In the genomic region with DNA sequence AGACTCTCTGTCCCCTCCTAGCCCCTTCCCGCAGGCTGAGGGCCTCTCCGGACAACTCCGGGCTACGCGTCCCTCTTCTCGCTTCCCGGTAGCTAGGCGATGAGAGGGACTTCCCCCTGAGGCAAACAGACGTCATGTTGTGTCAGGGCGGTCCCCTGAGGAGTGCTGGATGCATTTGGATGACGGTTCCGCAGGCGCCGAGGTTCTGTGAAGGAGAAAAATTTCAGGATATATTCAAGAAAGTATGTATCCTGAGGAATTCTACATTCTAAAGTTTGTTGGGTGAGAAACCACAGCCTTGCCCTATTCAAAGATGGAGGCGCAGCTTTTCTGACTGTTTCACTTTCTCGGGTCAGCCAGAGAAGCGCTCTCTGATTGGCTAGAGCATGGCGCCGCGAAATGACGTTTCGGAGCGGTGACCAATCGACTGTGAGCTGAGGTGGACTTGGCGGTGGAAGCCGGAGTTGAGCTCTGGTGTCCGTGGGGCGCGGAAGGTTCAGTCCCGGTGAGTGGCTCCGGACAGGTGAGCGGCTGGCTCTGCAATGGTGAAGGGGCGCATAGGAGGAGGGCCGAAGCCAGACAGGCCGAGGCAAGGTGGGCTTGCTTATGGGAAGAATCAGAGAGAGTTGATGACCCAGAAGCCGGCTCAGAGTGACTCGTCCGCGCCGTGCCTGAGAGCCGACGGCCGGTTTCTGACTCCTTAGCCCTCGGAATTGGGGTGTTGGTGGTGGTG, we compare ENCODE assay signal across 8 mouse cellular contexts. TPM values are rescaled to one million over a fixed set of nuclear protein-coding genes. Genes with fewer than 3 reads are reported as not detected.
DNase-seq lines count a peak whose midpoint lies in the region; ATAC-seq and TF ChIP-seq lines count a peak whose summit lies in the region.

Gene Sec23b, plus strand, starts transcription at position 410 of the 733 bp plus-strand sequence.

- no peaks in the 10 kb centered on the region; the same call in 1 of the 2 replicates for H3K36me3 ChIP-seq in ES-E14 (ENCODE audit: control insufficient read depth, insufficient read depth, low read length, poor library complexity, severe bottlenecking)
- H3K36me3 ChIP-seq in forebrain, embryonic 15.5 days, result peaks cover 8% of the 10 kb centered on the region

- peak within 1 kb of the TSS; percentile 80 for H3K4me2 ChIP-seq in forebrain, embryonic 15.5 days (replicated peaks)

- H3K27ac ChIP-seq in ES-E14 (ENCODE audit: insufficient read depth, low read depth, low read length, poor library complexity, severe bottlenecking), result peak within 1 kb of the TSS; percentile 32
- peak within 1 kb of the TSS; percentile 84 for H3K27ac ChIP-seq in forebrain, embryonic 15.5 days (replicated peaks)

- no peaks in the 10 kb centered on the region for H3K27me3 ChIP-seq in forebrain, embryonic 15.5 days

- no peaks in the 10 kb centered on the region for H3K9me3 ChIP-seq in ES-E14 (ENCODE audit: control insufficient read depth, insufficient read depth, low read depth, low read length)
- no peaks in the 10 kb centered on the region for H3K9me3 ChIP-seq in forebrain, embryonic 15.5 days

- peak within 1 kb of the TSS; percentile 93 for H3K9ac ChIP-seq in ES-E14 (ENCODE audit: insufficient read depth, low read depth, low read length, poor library complexity, severe bottlenecking)
- peak within 1 kb of the TSS; percentile 71 for H3K9ac ChIP-seq in forebrain, embryonic 15.5 days (replicated peaks)

- peak within 1 kb of the TSS; percentile 82 to 90 for H3K4me3 ChIP-seq in ES-E14 (ENCODE audit: insufficient read depth in 1 of 2, low read depth in 1 of 2, low read length in 2 of 2, poor library complexity in 1 of 2, severe bottlenecking in 1 of 2)
- H3K4me3 ChIP-seq in forebrain, embryonic 15.5 days, result peak within 1 kb of the TSS; percentile 79
- H3K4me3 ChIP-seq in lung, adult 2 months (replicated peaks; ENCODE audit: extremely low read depth, low read depth, low read length), result peak within 1 kb of the TSS; percentile 97

- under 1% methylated on average over 44 of the region's 44 CpGs for WGBS in forebrain, embryonic 15.5 days
- under 1% methylated on average over 44 of the region's 44 CpGs for WGBS in lung, adult 2 months

- ATAC-seq in forebrain, embryonic 15.5 days (replicated peaks), result peak; percentile 98
- peak; percentile 98 for ATAC-seq in neutrophil, adult 5-6 weeks (ENCODE audit: extremely low read depth, insufficient number of reproducible peaks, low FRiP score, poor library complexity, severe bottlenecking)

- peak; percentile 84 for TF ChIP-seq POLR2A in lung, adult 2 months (IDR thresholded peaks at IDR 0.05; ENCODE audit: borderline replicate concordance, extremely low read depth, low read depth, low read length)

- in situ Hi-C loops in ES-E14 (cut with MboI; ENCODE audit: low sequenced_read_pairs in 2 of 2, unreplicated experiment in 2 of 2), result no loop called here

- intact Hi-C loops in heart, postnatal 25 days (cut with DNase I), result no loop called here

- peak; percentile 96 for DNase-seq in ES-E14 (ENCODE audit: low read depth, low spot score)
- DNase-seq in cerebellum, adult 11-12 months, result peak; percentile 96
- DNase-seq in heart, postnatal 25 days (ENCODE audit: low spot score), result peak; percentile 95
- peak; percentile 96 to 99 for DNase-seq in layer of hippocampus, adult 18-20 months (ENCODE audit: low spot score in 2 of 2)
- DNase-seq in lung, adult 2 months, result peak; percentile 95
- peak; percentile 92 to 95 for DNase-seq in thymus, adult 18-20 months

- no peak for TF ChIP-seq CTCF in lung, adult 2 months (IDR thresholded peaks at IDR 0.05; ENCODE audit: insufficient read depth, low read length)

- H3K4me1 ChIP-seq in ES-E14 (ENCODE audit: control insufficient read depth in 2 of 2, insufficient read depth in 2 of 2, low read length in 2 of 2, poor library complexity in 1 of 2), result peaks cover 0 to 4% of the 10 kb centered on the region in 2 experiments; a peak in 1 of 4 replicates
- peaks cover 19% of the 10 kb centered on the region for H3K4me1 ChIP-seq in forebrain, embryonic 15.5 days
- no peaks in the 10 kb centered on the region for H3K4me1 ChIP-seq in lung, adult 2 months (ENCODE audit: control insufficient read depth, insufficient read depth, low read length)

TF ChIP-seq in ES-E14, 5 proteins besides CTCF, POLR2A, EP300 and RAD21:
- no peak for TF ChIP-seq ZC3H11A (IDR thresholded peaks at IDR 0.05; ENCODE audit: borderline replicate concordance, low read depth, low read length)
- peak; percentile 79; the same call in 1 of the 2 replicates for TF ChIP-seq HCFC1 (IDR thresholded peaks at IDR 0.05; ENCODE audit: borderline replicate concordance, insufficient read depth, low read length)
TF ChIP-seq in ES-E14: peak in this region for 1.

RNA-seq across cellular contexts. Expression of gene Sec23b, which starts in this region (rescaled TPM):
- total RNA-seq in ES-E14 (2012; rRNA removed), result 78.5 and 95.8 TPM in 2 replicates
- polyA plus RNA-seq in forebrain, embryonic 15.5 days (2015; fragmentation: Nextera tagmentation; extraction: Ambion mirVana), result 69.9 and 72.9 TPM in 2 replicates
- 10 to 100 TPM; 22.5 to 28.1 TPM for total RNA-seq in heart, postnatal 25 days (2021)
- total RNA-seq in layer of hippocampus, adult 18-20 months (2021), result 10 to 100 TPM; 45.7 to 47.1 TPM
- 37.7 and 51.0 TPM in 2 replicates for polyA plus RNA-seq in lung, adult 2 months (2012; rRNA removed)
- total RNA-seq in neutrophil, adult 5-6 weeks (2017), result 49.1 and 50.0 TPM in 2 replicates

Comparison
In these comparisons a context has a peak if more than half of its experiments do, and no peak if none do; other contexts are left out.
1. Peak in every context shown above with its lines: DNase-seq, ATAC-seq, H3K4me3 ChIP-seq and H3K27ac ChIP-seq.